Mouse (Mus musculus): ENCODE measurements around the gene Jade1. TPM values are rescaled to one million over a fixed set of nuclear protein-coding genes. Genes with fewer than 3 reads are reported as not detected.

Jade1 gene
- polyA plus RNA-seq, 1 experiment, result 22.7 TPM

GRCm38 (mm10) chr3:41612211-41612610, 56.7 kb downstream of the Jade1 start:
- Histone ChIP-seq H3K4me1 (replicated peaks; ENCODE audit: control insufficient read depth, insufficient read depth, low read length) (no peaks in the 10 kb centered on the region), H3K36me3 (ENCODE audit: control insufficient read depth, insufficient read depth, low read length) (peaks cover 39% of the 10 kb centered on the region), H3K4me3 (ENCODE audit: control insufficient read depth, insufficient read depth, low read length) (no peak overlapping the region), H3K27me3 (ENCODE audit: control insufficient read depth, insufficient read depth, low read length) (no peaks in the 10 kb centered on the region), H3K27ac (ENCODE audit: control insufficient read depth, insufficient read depth, low read length) (no peak overlapping the region)
- 96% methylated on average over 3 of the region's 3 CpGs for whole genome bisulfite sequencing
- no peak for TF ChIP-seq POLR2A (IDR thresholded peaks at IDR 0.05; ENCODE audit: control insufficient read depth, extremely low read depth, insufficient read depth, low read length, poor library complexity)
- TF ChIP-seq CTCF (IDR thresholded peaks at IDR 0.05; ENCODE audit: borderline replicate concordance, control insufficient read depth, extremely low read depth, insufficient read depth, low read length, poor library complexity), result no peak
- DNase-seq, result no peak

- no peaks in the 10 kb centered on the region for H3K27me3 ChIP-seq (ENCODE audit: control insufficient read depth, insufficient read depth, low read length)
- WGBS, result 96% methylated on average over 9 of the region's 9 CpGs
- no peak overlapping the region for H3K4me3 ChIP-seq (ENCODE audit: control insufficient read depth, insufficient read depth, low read length)
- TF ChIP-seq CTCF (IDR thresholded peaks at IDR 0.05; ENCODE audit: borderline replicate concordance, control insufficient read depth, extremely low read depth, insufficient read depth, low read length, poor library complexity), result no peak
- no peak overlapping the region for H3K27ac ChIP-seq (ENCODE audit: control insufficient read depth, insufficient read depth, low read length)
- no peaks in the 10 kb centered on the region for H3K4me1 ChIP-seq (replicated peaks; ENCODE audit: control insufficient read depth, insufficient read depth, low read length)
- H3K36me3 ChIP-seq (ENCODE audit: control insufficient read depth, insufficient read depth, low read length), result peaks cover 39% of the 10 kb centered on the region
- DNase-seq, result no peak
Observed at GRCm38 (mm10) chr3:41613706-41614105, 58.2 kb downstream of the Jade1 start.

- no peak for TF ChIP-seq POLR2A (IDR thresholded peaks at IDR 0.05; ENCODE audit: control insufficient read depth, extremely low read depth, insufficient read depth, low read length, poor library complexity)
- TF ChIP-seq CTCF (IDR thresholded peaks at IDR 0.05; ENCODE audit: borderline replicate concordance, control insufficient read depth, extremely low read depth, insufficient read depth, low read length, poor library complexity), result no peak
- Histone ChIP-seq H3K4me3 (ENCODE audit: control insufficient read depth, insufficient read depth, low read length) (no peak overlapping the region), H3K4me1 (replicated peaks; ENCODE audit: control insufficient read depth, insufficient read depth, low read length) (no peaks in the 10 kb centered on the region), H3K27me3 (ENCODE audit: control insufficient read depth, insufficient read depth, low read length) (no peaks in the 10 kb centered on the region), H3K36me3 (ENCODE audit: control insufficient read depth, insufficient read depth, low read length) (peaks cover 39% of the 10 kb centered on the region), H3K27ac (ENCODE audit: control insufficient read depth, insufficient read depth, low read length) (no peak overlapping the region)
- DNase-seq, result no peak
- WGBS, result 99% methylated on average over 5 of the region's 5 CpGs
Observed at GRCm38 (mm10) chr3:41614230-41614985, 58.9 kb downstream of the Jade1 start.

GRCm38 (mm10) chr3:41618036-41618435, 62.5 kb downstream of the Jade1 start:
- H3K4me1 ChIP-seq (replicated peaks; ENCODE audit: control insufficient read depth, insufficient read depth, low read length), result no peaks in the 10 kb centered on the region
- H3K27ac ChIP-seq (ENCODE audit: control insufficient read depth, insufficient read depth, low read length), result no peak overlapping the region
- TF ChIP-seq CTCF (IDR thresholded peaks at IDR 0.05; ENCODE audit: borderline replicate concordance, control insufficient read depth, extremely low read depth, insufficient read depth, low read length, poor library complexity) (no peak), POLR2A (IDR thresholded peaks at IDR 0.05; ENCODE audit: control insufficient read depth, extremely low read depth, insufficient read depth, low read length, poor library complexity) (no peak)
- DNase-seq, result no peak
- H3K27me3 ChIP-seq (ENCODE audit: control insufficient read depth, insufficient read depth, low read length), result no peaks in the 10 kb centered on the region
- 96% methylated on average over 3 of the region's 3 CpGs for WGBS
- H3K36me3 ChIP-seq (ENCODE audit: control insufficient read depth, insufficient read depth, low read length), result peaks cover 14% of the 10 kb centered on the region
- no peak overlapping the region for H3K4me3 ChIP-seq (ENCODE audit: control insufficient read depth, insufficient read depth, low read length)

- H3K4me1 ChIP-seq (replicated peaks; ENCODE audit: control insufficient read depth, insufficient read depth, low read length), result no peaks in the 10 kb centered on the region
- peaks cover 9% of the 10 kb centered on the region for H3K36me3 ChIP-seq (ENCODE audit: control insufficient read depth, insufficient read depth, low read length)
- TF ChIP-seq POLR2A (IDR thresholded peaks at IDR 0.05; ENCODE audit: control insufficient read depth, extremely low read depth, insufficient read depth, low read length, poor library complexity) (no peak), CTCF (IDR thresholded peaks at IDR 0.05; ENCODE audit: borderline replicate concordance, control insufficient read depth, extremely low read depth, insufficient read depth, low read length, poor library complexity) (no peak)
- no peak overlapping the region for H3K27ac ChIP-seq (ENCODE audit: control insufficient read depth, insufficient read depth, low read length)
- WGBS, result 95% methylated on average over 3 of the region's 3 CpGs
- DNase-seq, result no peak
- no peak overlapping the region for H3K4me3 ChIP-seq (ENCODE audit: control insufficient read depth, insufficient read depth, low read length)
- H3K27me3 ChIP-seq (ENCODE audit: control insufficient read depth, insufficient read depth, low read length), result no peaks in the 10 kb centered on the region
Observed at GRCm38 (mm10) chr3:41618488-41618887, 63.0 kb downstream of the Jade1 start.

GRCm38 (mm10) chr3:41620971-41621370, 65.4 kb downstream of the Jade1 start:
- Histone ChIP-seq H3K4me3 (ENCODE audit: control insufficient read depth, insufficient read depth, low read length) (no peak overlapping the region), H3K4me1 (replicated peaks; ENCODE audit: control insufficient read depth, insufficient read depth, low read length) (no peaks in the 10 kb centered on the region), H3K27ac (ENCODE audit: control insufficient read depth, insufficient read depth, low read length) (no peak overlapping the region), H3K27me3 (ENCODE audit: control insufficient read depth, insufficient read depth, low read length) (no peaks in the 10 kb centered on the region), H3K36me3 (ENCODE audit: control insufficient read depth, insufficient read depth, low read length) (no peaks in the 10 kb centered on the region)
- WGBS, result 94% methylated on average over 7 of the region's 7 CpGs
- TF ChIP-seq CTCF (IDR thresholded peaks at IDR 0.05; ENCODE audit: borderline replicate concordance, control insufficient read depth, extremely low read depth, insufficient read depth, low read length, poor library complexity) (no peak), POLR2A (IDR thresholded peaks at IDR 0.05; ENCODE audit: control insufficient read depth, extremely low read depth, insufficient read depth, low read length, poor library complexity) (no peak)
- DNase-seq, result no peak

GRCm38 (mm10) chr3:41655642-41656041, 100.1 kb downstream of the Jade1 start:
- Histone ChIP-seq H3K27me3 (ENCODE audit: control insufficient read depth, insufficient read depth, low read length) (no peaks in the 10 kb centered on the region), H3K27ac (ENCODE audit: control insufficient read depth, insufficient read depth, low read length) (no peak overlapping the region), H3K36me3 (ENCODE audit: control insufficient read depth, insufficient read depth, low read length) (no peaks in the 10 kb centered on the region), H3K4me3 (ENCODE audit: control insufficient read depth, insufficient read depth, low read length) (no peak overlapping the region), H3K4me1 (replicated peaks; ENCODE audit: control insufficient read depth, insufficient read depth, low read length) (no peaks in the 10 kb centered on the region)
- WGBS, result 96% methylated on average over 1 of the region's 1 CpGs
- no peak for DNase-seq
- TF ChIP-seq POLR2A (IDR thresholded peaks at IDR 0.05; ENCODE audit: control insufficient read depth, extremely low read depth, insufficient read depth, low read length, poor library complexity) (no peak), CTCF (IDR thresholded peaks at IDR 0.05; ENCODE audit: borderline replicate concordance, control insufficient read depth, extremely low read depth, insufficient read depth, low read length, poor library complexity) (no peak)

Other genes with a start within 250 kb of the Jade1 start
- gene Sclt1, start 186.8 kb downstream of the Jade1 start, polyA plus RNA-seq (2012; rRNA removed), result 9.2 and 12.1 TPM in 2 replicates
- gene D3Ertd751e, start 186.9 kb downstream of the Jade1 start, polyA plus RNA-seq (2012; rRNA removed), result 1.0 and 1.3 TPM in 2 replicates